Mouse (Mus musculus) kidney, adult 18-20 months (tissue): ENCODE measurements at regions not wholly inside any gene's neighbourhood (a gene's known extent, or its start where the extent isn't known, plus 50 kb on each side); places are given as distances from the start of the nearest gene placed in this dataset.
A peak's percentile ranks its signal among the peaks of the same experiment; 100 is the strongest.

ENCODE experiments used
- DNase-seq: peaks from one replicate; pipeline ENCODE4 v3.0.0; 2021

- no peak for DNase-seq
Observed at GRCm38 (mm10) chr13:42358588-42358987, 57.3 kb downstream of the Edn1 start.

- DNase-seq: peak; percentile 76
Observed at GRCm38 (mm10) chr13:42367655-42368554, 66.6 kb downstream of the Edn1 start.

- DNase-seq: peak; percentile 29
Observed at GRCm38 (mm10) chr13:42369826-42370225, 68.5 kb downstream of the Edn1 start.

- DNase-seq: no peak
Observed at GRCm38 (mm10) chr13:42372201-42372600, 70.9 kb downstream of the Edn1 start.

- peak; percentile 40 for DNase-seq
Observed at GRCm38 (mm10) chr13:42374181-42374596, 72.9 kb downstream of the Edn1 start.

- DNase-seq: no peak
Observed at GRCm38 (mm10) chr13:42379675-42380074, 78.4 kb downstream of the Edn1 start.

GRCm38 (mm10) chr13:42383099-42383498 lies 81.8 kb downstream of the Edn1 start:
- no peak for DNase-seq

- DNase-seq: no peak
Observed at GRCm38 (mm10) chr13:42390389-42390788, 89.1 kb downstream of the Edn1 start.

GRCm38 (mm10) chr13:42391330-42392005 lies 90.2 kb downstream of the Edn1 start:
- DNase-seq: no peak

GRCm38 (mm10) chr13:42392701-42393100 lies 91.4 kb downstream of the Edn1 start:
- DNase-seq: no peak

GRCm38 (mm10) chr13:42394572-42394971 lies 93.3 kb downstream of the Edn1 start:
- DNase-seq: no peak

- DNase-seq: no peak
Observed at GRCm38 (mm10) chr13:42401513-42401912, 100.2 kb downstream of the Edn1 start.

GRCm38 (mm10) chr13:42403231-42404020 lies 102.2 kb downstream of the Edn1 start:
- DNase-seq: no peak

GRCm38 (mm10) chr13:42412652-42413282 lies 111.5 kb downstream of the Edn1 start:
- DNase-seq: no peak

- no peak for DNase-seq
Observed at GRCm38 (mm10) chr13:42446921-42447320, 145.6 kb downstream of the Edn1 start.

GRCm38 (mm10) chr13:42453665-42454064 lies 152.4 kb downstream of the Edn1 start:
- no peak for DNase-seq

GRCm38 (mm10) chr13:42459892-42460291 lies 158.6 kb downstream of the Edn1 start:
- DNase-seq: no peak

- no peak for DNase-seq
Observed at GRCm38 (mm10) chr13:42478825-42479224, 177.5 kb downstream of the Edn1 start.

- no peak for DNase-seq
Observed at GRCm38 (mm10) chr13:42490956-42491680, 189.3 kb upstream of the Phactr1 start.

- peak; percentile 5 for DNase-seq
Observed at GRCm38 (mm10) chr13:42494371-42494770, 186.1 kb upstream of the Phactr1 start.

- no peak for DNase-seq
Observed at GRCm38 (mm10) chr13:42498351-42498750, 182.1 kb upstream of the Phactr1 start.

- no peak for DNase-seq
Observed at GRCm38 (mm10) chr13:42507535-42507934, 172.9 kb upstream of the Phactr1 start.
